Mouse (Mus musculus) brain, embryonic 14.5 days (tissue): ENCODE results near the gene Bcan.

Experiments used
- CTCF ChIP-seq: fragments of 200-500 bp; IDR thresholded peaks from 2 replicates; pipeline ENCODE4 v1.5.1; 2012; ENCODE audit warnings: inconsistent platforms, mild to moderate bottlenecking, moderate library complexity, borderline replicate concordance; ENCODE audit not compliant: insufficient read depth, insufficient read length; ENCODE audit errors: extremely low read depth
- POLR2A ChIP-seq: fragments of 200-500 bp; IDR thresholded peaks from 2 replicates; pipeline ENCODE4 v1.6.1; 2012; ENCODE audit warnings: mild to moderate bottlenecking, inconsistent platforms, borderline replicate concordance; ENCODE audit not compliant: poor library complexity, insufficient read depth, insufficient read length, severe bottlenecking; ENCODE audit errors: extremely low read depth

DNA sequence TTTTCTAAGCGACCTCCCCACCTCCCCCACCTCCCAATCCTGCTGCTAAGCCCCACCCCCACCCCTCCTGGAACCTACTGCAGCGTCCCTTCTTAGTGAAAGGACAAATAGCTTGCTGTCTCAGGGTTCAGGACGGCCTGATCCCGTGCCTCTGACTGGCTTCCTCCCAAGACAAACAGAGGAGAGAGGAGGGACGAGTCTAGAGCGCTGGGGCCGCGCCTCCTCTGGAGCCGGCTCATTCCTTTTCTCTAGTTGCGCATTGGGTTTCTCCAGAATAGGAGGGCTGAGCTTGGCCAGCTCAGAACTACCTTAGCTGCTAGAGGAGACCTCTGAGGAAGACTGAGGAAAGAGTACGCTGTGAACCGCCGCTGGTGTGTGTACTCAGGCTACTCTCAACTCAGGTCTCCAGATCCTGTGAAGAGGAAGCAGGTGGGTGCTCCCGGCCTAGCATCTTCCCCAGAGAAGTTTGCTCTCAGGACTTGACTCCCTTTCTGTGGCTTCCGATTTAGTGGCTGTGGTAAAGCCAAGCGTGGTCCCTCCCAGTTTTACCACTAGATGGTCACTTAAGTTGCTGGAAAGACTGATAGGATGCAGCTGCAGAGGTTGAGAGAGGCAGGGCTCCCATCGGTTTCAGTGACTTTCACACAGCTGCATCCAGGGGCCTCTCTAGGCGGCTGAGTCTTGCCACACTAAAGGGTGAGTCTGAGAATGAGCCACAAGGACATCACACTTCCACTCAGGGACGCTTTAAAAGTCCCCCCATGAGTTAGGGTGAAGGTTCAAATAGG is 30.8 kb upstream of the Bcan start:
- no peak for TF ChIP-seq CTCF
- no peak for TF ChIP-seq POLR2A
